Mouse (Mus musculus) forebrain, embryonic 16.5 days (tissue): Measurements from ENCODE around the gene Uso1. TPM values are rescaled to one million over a fixed set of nuclear protein-coding genes. Genes with fewer than 3 reads are reported as not detected.
"Not testable (repeated sequence)": the region's sequence is repeated elsewhere in the genome, so short reads cannot be mapped to it uniquely, and the experiment has no call there.

ENCODE experiments used
- ATAC-seq: fragments of 200-750 bp; cut with Nextera tagmentation; 2 replicates; pipeline ENCODE4 v1.8.0; 2017; ENCODE audit warnings: mild to moderate bottlenecking, moderate library complexity
- H3K27ac ChIP-seq: fragments of 300-500 bp; sonication (generic); 2 replicates; pipeline ENCODE4 v1.5.1; 2014; ENCODE audit warnings: low read length, control low read depth
- H3K27me3 ChIP-seq: fragments of 300-500 bp; sonication (generic); replicated peaks from 2 replicates; pipeline ENCODE4 v1.6.1; 2014; ENCODE audit warnings: low read length; ENCODE audit not compliant: control insufficient read depth, insufficient read depth
- H3K36me3 ChIP-seq: fragments of 300-500 bp; sonication (generic); 2 replicates; pipeline ENCODE4 v1.6.1; 2014; ENCODE audit not compliant: control insufficient read depth, insufficient read depth
- H3K4me1 ChIP-seq: fragments of 300-500 bp; sonication (generic); replicated peaks from 2 replicates; pipeline ENCODE4 v1.6.1; 2014; ENCODE audit warnings: low read length; ENCODE audit not compliant: control insufficient read depth, insufficient read depth
- H3K4me2 ChIP-seq: fragments of 300-500 bp; sonication (generic); 2 replicates; pipeline ENCODE4 v1.6.1; 2014; ENCODE audit warnings: mild to moderate bottlenecking, low read length, control low read depth
- H3K4me3 ChIP-seq: fragments of 300-500 bp; sonication (generic); replicated peaks from 2 replicates; pipeline ENCODE4 v1.5.1; 2014; ENCODE audit warnings: mild to moderate bottlenecking, low read length, control low read depth
- H3K9ac ChIP-seq: fragments of 300-500 bp; sonication (generic); replicated peaks from 2 replicates; pipeline ENCODE4 v1.6.1; 2014; ENCODE audit warnings: low read depth, low read length, control low read depth
- H3K9me3 ChIP-seq: fragments of 300-500 bp; sonication (generic); 2 replicates; pipeline ENCODE4 v1.6.1; 2016; ENCODE audit warnings: low read length; ENCODE audit not compliant: control insufficient read depth
- WGBS: fragments of 180-500 bp; shearing (Covaris S2); extraction: QIAGEN DNeasy Blood & Tissue Kit; methylation state at CpG from one replicate; pipeline ENCODE4 v1.1.7; 2014; 5-methylcytosine and 5-hydroxymethylcytosine counted together
- polyA plus RNA-seq: library from polyadenylated mRNA; unstranded; fragments of >200 nt; fragmentation: Nextera tagmentation; extraction: Ambion mirVana; gene quantifications from 2 replicates; pipeline ENCODE4 v1.2.1, GENCODE M21; 2015

Gene Uso1
- polyA plus RNA-seq, 1 experiment from 2014 or later, result 39.2 TPM

DNA sequence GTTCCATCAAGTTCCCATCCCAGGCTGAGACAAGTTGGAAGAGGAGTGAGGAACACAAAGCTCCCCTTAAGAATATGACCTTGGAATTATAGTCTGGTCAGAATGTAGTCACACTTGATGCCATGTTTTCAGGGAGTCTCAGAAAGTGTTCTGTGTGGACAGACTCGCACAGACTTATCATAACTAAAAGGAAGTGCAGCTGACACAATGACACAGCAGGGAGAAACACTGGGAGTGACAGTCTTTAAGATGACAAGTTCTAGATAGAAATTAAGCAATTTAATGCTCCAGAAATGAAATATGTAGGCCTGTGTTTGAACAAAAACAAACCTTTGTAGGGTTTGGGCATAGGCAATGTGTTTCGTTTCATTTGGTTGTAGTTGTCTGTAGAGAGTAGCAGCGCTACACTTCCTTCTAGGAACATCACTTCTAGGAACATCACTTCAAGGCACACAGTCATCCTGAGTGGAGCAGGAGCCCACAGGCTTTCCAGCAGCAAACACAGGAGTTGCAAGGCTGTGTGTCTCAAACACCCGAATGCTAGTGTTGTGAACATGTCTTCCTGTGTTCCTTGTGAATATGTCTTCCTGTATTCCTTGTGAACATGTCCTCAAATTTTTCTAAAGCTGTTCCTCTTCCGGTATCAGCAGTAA lies 11.7 kb downstream of the Uso1 start:
- H3K36me3 ChIP-seq, result peaks cover 6% of the 10 kb centered on the region; the same call in 1 of the 2 replicates
- no peaks in the 10 kb centered on the region for H3K27me3 ChIP-seq
- H3K9ac ChIP-seq, result no peak overlapping the region
- no peak for ATAC-seq
- no peaks in the 10 kb centered on the region for H3K9me3 ChIP-seq
- no peaks in the 10 kb centered on the region for H3K4me1 ChIP-seq
- 95% methylated on average over 5 of the region's 5 CpGs for WGBS
- H3K4me2 ChIP-seq, result no peak overlapping the region
- H3K27ac ChIP-seq, result no peak overlapping the region
- H3K4me3 ChIP-seq, result no peak overlapping the region

GRCm38 (mm10) chr5:92154861-92155260 lies 17.1 kb downstream of the Uso1 start:
- Histone ChIP-seq H3K9ac (no peak overlapping the region), H3K36me3 (peaks cover 15% of the 10 kb centered on the region), H3K27ac (no peak overlapping the region), H3K27me3 (no peaks in the 10 kb centered on the region), H3K4me1 (no peaks in the 10 kb centered on the region), H3K9me3 (0 out of 2 replicates have a peak, but pooled peaks cover 2% of the 10 kb centered on the region), H3K4me2 (no peak overlapping the region), H3K4me3 (no peak overlapping the region)
- no peak for ATAC-seq
- 73% methylated on average over 3 of the region's 3 CpGs for WGBS

DNA sequence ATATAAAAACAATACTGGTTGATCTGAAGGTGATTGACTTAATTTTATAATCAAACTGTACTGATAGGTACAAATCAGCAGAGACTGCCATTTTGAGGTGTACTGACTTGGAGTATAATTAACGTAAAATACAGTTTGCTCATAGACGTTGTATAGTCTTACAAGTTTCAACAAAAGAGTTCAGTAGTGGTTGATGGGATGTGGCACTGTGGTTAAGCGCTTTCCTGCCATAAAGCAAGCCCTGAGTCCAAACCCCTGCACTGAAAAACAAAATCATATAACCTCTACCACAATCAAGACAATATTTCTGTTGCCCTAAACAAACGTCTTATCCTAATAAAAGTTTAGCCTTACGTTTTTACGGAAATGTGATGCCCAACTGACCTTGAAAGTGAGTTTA lies 28.2 kb downstream of the Uso1 start:
- Histone ChIP-seq H3K9me3 (no peaks in the 10 kb centered on the region), H3K4me2 (no peak overlapping the region), H3K27me3 (no peaks in the 10 kb centered on the region), H3K36me3 (peaks cover 9% of the 10 kb centered on the region; the same call in 1 of the 2 replicates), H3K4me1 (no peaks in the 10 kb centered on the region), H3K9ac (no peak overlapping the region), H3K4me3 (no peak overlapping the region), H3K27ac (no peak overlapping the region)
- 89% methylated on average over 6 of the region's 6 CpGs for WGBS
- no peak for ATAC-seq

DNA sequence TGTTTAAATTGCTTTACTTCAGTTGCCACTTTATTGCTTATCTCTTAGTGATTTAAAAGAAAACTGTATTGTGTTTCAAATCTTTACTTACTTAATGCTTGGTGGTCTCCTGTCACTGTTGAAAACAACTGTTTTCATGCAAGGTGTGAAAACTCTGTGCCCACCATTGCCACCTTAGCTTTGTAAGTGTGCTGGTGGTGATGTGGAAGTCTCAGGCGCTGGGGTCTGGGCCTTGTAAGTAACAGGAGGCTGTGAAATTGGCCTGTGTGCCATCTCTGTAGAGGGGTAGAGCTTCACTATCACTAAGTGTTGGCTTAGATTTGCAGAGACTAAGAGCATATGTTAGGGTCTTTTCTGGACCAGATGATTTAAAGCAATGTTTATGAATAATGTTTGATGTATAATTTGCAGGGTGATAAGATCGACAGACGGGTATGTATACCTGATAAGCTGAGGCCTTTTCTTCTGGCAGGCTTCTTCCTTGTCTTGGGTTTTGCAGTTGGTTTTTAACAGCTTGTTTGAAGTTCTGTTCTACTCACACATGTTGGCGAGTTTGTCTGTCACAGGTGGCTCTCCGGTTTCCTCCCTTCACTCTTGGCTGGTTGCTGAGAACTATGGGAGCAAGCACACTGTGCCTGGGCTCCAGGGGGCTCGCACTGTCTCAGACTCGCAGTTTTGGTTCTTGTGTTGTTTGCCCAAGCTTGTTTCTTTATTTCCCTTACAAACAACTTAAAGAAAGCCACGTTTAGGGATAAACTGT lies 45.5 kb downstream of the Uso1 start:
- no peak overlapping the region for H3K27ac ChIP-seq
- H3K4me1 ChIP-seq, result no peaks in the 10 kb centered on the region
- no peak for ATAC-seq
- H3K27me3 ChIP-seq, result no peaks in the 10 kb centered on the region
- H3K4me3 ChIP-seq, result no peak overlapping the region
- no peaks in the 10 kb centered on the region for H3K9me3 ChIP-seq
- peaks cover 29% of the 10 kb centered on the region for H3K36me3 ChIP-seq
- no peak overlapping the region for H3K9ac ChIP-seq
- 80% methylated on average over 8 of the region's 8 CpGs for WGBS
- no peak overlapping the region for H3K4me2 ChIP-seq

DNA sequence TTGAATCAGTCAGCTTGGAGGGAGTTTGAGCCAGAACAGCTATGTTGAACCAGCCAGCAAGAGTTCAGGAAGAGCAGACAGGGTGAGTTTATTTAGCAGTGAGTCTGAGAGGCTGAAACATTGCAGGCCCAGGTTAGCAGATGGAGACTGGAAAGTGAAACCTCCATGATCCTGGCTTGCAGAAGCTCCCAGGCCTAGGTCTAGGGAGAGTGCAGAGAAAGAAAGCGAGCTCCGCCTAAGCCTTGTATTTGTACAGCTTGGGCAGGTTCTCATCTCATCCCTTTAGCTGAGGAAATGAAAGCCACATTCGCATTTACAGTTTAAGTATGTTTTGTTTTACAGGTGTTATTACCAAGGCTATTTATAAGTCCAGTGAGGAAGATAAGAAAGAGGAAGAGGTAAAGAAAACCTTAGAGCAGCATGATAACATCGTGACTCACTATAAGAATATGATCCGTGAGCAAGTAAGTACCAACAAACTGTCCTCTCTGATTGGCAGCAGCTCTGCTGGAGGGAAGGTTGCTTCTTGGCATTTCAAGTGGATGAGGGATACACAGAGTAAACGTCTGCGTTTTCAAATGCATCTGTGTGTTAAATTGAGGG lies 51.2 kb downstream of the Uso1 start:
- no peaks in the 10 kb centered on the region for H3K4me1 ChIP-seq
- no peak overlapping the region for H3K9ac ChIP-seq
- 0 out of 2 replicates have a peak, but pooled peaks cover 3% of the 10 kb centered on the region for H3K9me3 ChIP-seq
- no peak overlapping the region for H3K4me2 ChIP-seq
- no peak overlapping the region for H3K4me3 ChIP-seq
- H3K27ac ChIP-seq, result no peak overlapping the region
- H3K27me3 ChIP-seq, result no peaks in the 10 kb centered on the region
- ATAC-seq, result no peak
- peaks cover 33% of the 10 kb centered on the region for H3K36me3 ChIP-seq
- 99% methylated on average over 7 of the region's 7 CpGs for WGBS

- not testable (repeated sequence) for H3K4me3 ChIP-seq, H3K9ac ChIP-seq, H3K27me3 ChIP-seq, H3K27ac ChIP-seq, H3K9me3 ChIP-seq, H3K4me1 ChIP-seq, H3K4me2 ChIP-seq
- WGBS, result 46% methylated on average over 2 of the region's 2 CpGs
- H3K36me3 ChIP-seq, result peaks cover 28% of the 10 kb centered on the region
- ATAC-seq, result 0 out of 2 replicates have a peak, but pooled peaks have one; percentile 51
Measured at GRCm38 (mm10) chr5:92195716-92196115, 58.0 kb downstream of the Uso1 start.

- 75% methylated on average over 15 of the region's 15 CpGs for WGBS
- H3K4me2 ChIP-seq, result no peak overlapping the region
Measured at GRCm38 (mm10) chr5:92196895-92197811, 59.4 kb downstream of the Uso1 start.

GRCm38 (mm10) chr5:92198266-92198665 lies 60.5 kb downstream of the Uso1 start:
- H3K36me3 ChIP-seq, result peaks cover 31% of the 10 kb centered on the region
- 83% methylated on average over 8 of the region's 8 CpGs for WGBS
- no peaks in the 10 kb centered on the region for H3K27me3 ChIP-seq
- H3K4me3 ChIP-seq, result no peak overlapping the region
- ATAC-seq, result no peak
- H3K4me1 ChIP-seq, result peaks cover 3% of the 10 kb centered on the region
- H3K4me2 ChIP-seq, result no peak overlapping the region
- H3K9me3 ChIP-seq, result no peaks in the 10 kb centered on the region
- no peak overlapping the region for H3K9ac ChIP-seq
- H3K27ac ChIP-seq, result no peak overlapping the region

More at GRCm38 (mm10) chr5:92196895-92197811, 59.4 kb downstream of the Uso1 start:
- no peaks in the 10 kb centered on the region for H3K9me3 ChIP-seq
- H3K4me1 ChIP-seq, result peaks cover 3% of the 10 kb centered on the region
- ATAC-seq, result peak; percentile 66
- no peaks in the 10 kb centered on the region for H3K27me3 ChIP-seq
- no peak overlapping the region for H3K4me3 ChIP-seq
- H3K36me3 ChIP-seq, result peaks cover 39% of the 10 kb centered on the region
- no peak overlapping the region for H3K9ac ChIP-seq
- H3K27ac ChIP-seq, result 0 out of 2 replicates have a peak overlapping the region, but pooled peaks have one; percentile 23
